Mouse (Mus musculus) intestine, embryonic 16.5 days (tissue): Measurements from ENCODE around the gene Stx5a. TPM values are rescaled to one million over a fixed set of nuclear protein-coding genes. Genes with fewer than 3 reads are reported as not detected.

Experiments
- ATAC-seq: fragments of 200-750 bp; cut with Nextera tagmentation; 2 replicates; pipeline ENCODE4 v1.8.0; 2017; ENCODE audit warnings: moderate TSS enrichment, moderate library complexity
- H3K27ac ChIP-seq: fragments of 300-500 bp; sonication (generic); 2 replicates; pipeline ENCODE4 v1.5.1; 2014; ENCODE audit warnings: mild to moderate bottlenecking, low read length
- H3K27me3 ChIP-seq: fragments of 300-500 bp; sonication (generic); replicated peaks from 2 replicates; pipeline ENCODE4 v1.6.1; 2014; ENCODE audit warnings: low read length, control low read depth, mixed read lengths; ENCODE audit not compliant: control insufficient read depth, insufficient read depth
- H3K36me3 ChIP-seq: fragments of 300-500 bp; sonication (generic); 2 replicates; pipeline ENCODE4 v1.6.1; 2014; ENCODE audit warnings: low read length, control low read depth; ENCODE audit not compliant: control insufficient read depth, insufficient read depth
- H3K4me1 ChIP-seq: fragments of 300-500 bp; sonication (generic); 2 replicates; pipeline ENCODE4 v1.6.1; 2014; ENCODE audit warnings: low read length, control low read depth, mixed read lengths; ENCODE audit not compliant: control insufficient read depth, insufficient read depth
- H3K4me2 ChIP-seq: fragments of 300-500 bp; sonication (generic); 2 replicates; pipeline ENCODE4 v1.6.1; 2014; ENCODE audit warnings: low read depth, low read length, control low read depth
- H3K4me3 ChIP-seq: fragments of 300-500 bp; sonication (generic); 2 replicates; pipeline ENCODE4 v1.5.1; 2014; ENCODE audit warnings: mild to moderate bottlenecking, low read length
- H3K9ac ChIP-seq: fragments of 300-500 bp; sonication (generic); 2 replicates; pipeline ENCODE4 v1.6.1; 2014; ENCODE audit warnings: low read depth, low read length
- H3K9me3 ChIP-seq: fragments of 300-500 bp; sonication (generic); 2 replicates; pipeline ENCODE4 v1.6.1; 2016; ENCODE audit warnings: low read length, control low read depth; ENCODE audit not compliant: control insufficient read depth
- WGBS: fragments of 180-500 bp; shearing (Covaris S2); extraction: QIAGEN DNeasy Blood & Tissue Kit; methylation state at CpG from one replicate; pipeline ENCODE4 v1.1.7; 2014; 5-methylcytosine and 5-hydroxymethylcytosine counted together
- microRNA-seq: library from miRNA; unstranded; fragments of <30 nt; microRNA quantifications from one replicate; pipeline ENCODE4, GENCODE M21; 2016
- polyA plus RNA-seq: library from polyadenylated mRNA; unstranded; fragments of >200 nt; fragmentation: Nextera tagmentation; extraction: Ambion mirVana; gene quantifications from 2 replicates; pipeline ENCODE4 v1.2.1, GENCODE M21; 2015

Gene Stx5a
- polyA plus RNA-seq, 1 experiment from 2014 or later, result 124 TPM

- peak within 1 kb of the TSS; percentile 74 for H3K4me2 ChIP-seq
- H3K9me3 ChIP-seq, result no peaks in the 10 kb centered on the region
- peak within 1 kb of the TSS; percentile 72 for H3K9ac ChIP-seq
- peak; percentile 97 for ATAC-seq
- peaks cover 3% of the 10 kb centered on the region; the same call in 1 of the 2 replicates for H3K36me3 ChIP-seq
- H3K4me1 ChIP-seq, result peaks cover 10% of the 10 kb centered on the region
- peak within 1 kb of the TSS; percentile 88 for H3K27ac ChIP-seq
- H3K27me3 ChIP-seq, result no peaks in the 10 kb centered on the region
- WGBS, result under 1% methylated on average over 30 of the region's 30 CpGs
- peak within 1 kb of the TSS; percentile 72 for H3K4me3 ChIP-seq
Observed at GRCm38 (mm10) chr19:8802130-8802821, 61.1 kb downstream of the Stx5a start, which contains the start of gene Zbtb3. Gene Zbtb3, plus strand, starts transcription at chr19:8802555.

- Histone ChIP-seq H3K27ac (no peak overlapping the region), H3K27me3 (no peaks in the 10 kb centered on the region), H3K4me3 (no peak overlapping the region), H3K9me3 (no peaks in the 10 kb centered on the region), H3K4me2 (peak overlapping the region; percentile 57; the same call in 1 of the 2 replicates), H3K9ac (no peak overlapping the region), H3K4me1 (peaks cover 6% of the 10 kb centered on the region; the same call in 1 of the 2 replicates), H3K36me3 (peaks cover 3% of the 10 kb centered on the region; the same call in 1 of the 2 replicates)
- ATAC-seq, result no peak
- 89% methylated on average over 9 of the region's 9 CpGs for WGBS
Observed at GRCm38 (mm10) chr19:8803204-8803780, 62.1 kb downstream of the Stx5a start.

GRCm38 (mm10) chr19:8803879-8804660 is 62.9 kb downstream of the Stx5a start:
- H3K27ac ChIP-seq, result no peak overlapping the region
- H3K4me2 ChIP-seq, result no peak overlapping the region
- no peak for ATAC-seq
- H3K9ac ChIP-seq, result no peak overlapping the region; the same call in 1 of the 2 replicates
- H3K36me3 ChIP-seq, result peaks cover 5% of the 10 kb centered on the region
- 90% methylated on average over 11 of the region's 11 CpGs for WGBS
- no peaks in the 10 kb centered on the region for H3K9me3 ChIP-seq
- H3K4me3 ChIP-seq, result no peak overlapping the region
- H3K27me3 ChIP-seq, result no peaks in the 10 kb centered on the region
- peaks cover 6% of the 10 kb centered on the region; the same call in 1 of the 2 replicates for H3K4me1 ChIP-seq

Small RNAs within 50 kb of the gene (microRNA-seq; reads per million reads assigned to microRNA genes)
- gene Mir6992, result not detected

Other genes with a start within 250 kb of the Stx5a start
- gene Slc22a8, start 150.2 kb upstream of the Stx5a start, polyA plus RNA-seq, result 0.04 and 0.05 TPM in 2 replicates
- gene Slc22a6, start 123.4 kb upstream of the Stx5a start, polyA plus RNA-seq, result not detected in 2 replicates
- 1.2 TPM in 2 replicates for gene Chrm1, start 77.6 kb upstream of the Stx5a start, polyA plus RNA-seq
- 211 and 225 TPM in 2 replicates for gene Slc3a2, start 18.0 kb upstream of the Stx5a start, polyA plus RNA-seq
- gene Wdr74, start 5.6 kb upstream of the Stx5a start, polyA plus RNA-seq, result 78.1 and 88.7 TPM in 2 replicates
- 0.91 and 1.6 TPM in 2 replicates for gene 1700092M07Rik, start 695 bp upstream of the Stx5a start, polyA plus RNA-seq
- gene Nxf1, start 15.7 kb downstream of the Stx5a start, polyA plus RNA-seq, result 133 and 137 TPM in 2 replicates
- 161 and 164 TPM in 2 replicates for gene Tmem223, start 29.6 kb downstream of the Stx5a start, polyA plus RNA-seq
- gene Tmem179b, start 33.1 kb downstream of the Stx5a start, polyA plus RNA-seq, result 110 and 120 TPM in 2 replicates
- gene Taf6l, start 45.0 kb downstream of the Stx5a start, polyA plus RNA-seq, result 24.0 and 25.0 TPM in 2 replicates
- gene Polr2g, start 57.2 kb downstream of the Stx5a start, polyA plus RNA-seq, result 130 and 138 TPM in 2 replicates
- 3.6 and 4.1 TPM in 2 replicates for gene Zbtb3, start 61.1 kb downstream of the Stx5a start, polyA plus RNA-seq
- 36.0 and 44.0 TPM in 2 replicates for gene Ttc9c, start 77.9 kb downstream of the Stx5a start, polyA plus RNA-seq
- gene Hnrnpul2, start 78.6 kb downstream of the Stx5a start, polyA plus RNA-seq, result 3.7 and 4.3 TPM in 2 replicates
- not detected in 2 replicates for gene AC129217.1, start 88.4 kb downstream of the Stx5a start, polyA plus RNA-seq
- 48.5 and 49.7 TPM in 2 replicates for gene Bscl2, start 96.1 kb downstream of the Stx5a start, polyA plus RNA-seq
- gene Gng3, start 97.8 kb downstream of the Stx5a start, polyA plus RNA-seq, result 13.3 and 14.3 TPM in 2 replicates
- gene Lrrn4cl, start 109.4 kb downstream of the Stx5a start, polyA plus RNA-seq, result 1.6 and 1.7 TPM in 2 replicates
- gene Ubxn1, start 130.1 kb downstream of the Stx5a start, polyA plus RNA-seq, result 158 and 170 TPM in 2 replicates
- gene Uqcc3, start 139.5 kb downstream of the Stx5a start, polyA plus RNA-seq, result 60.7 and 61.2 TPM in 2 replicates
- 60.7 and 74.8 TPM in 2 replicates for gene Lbhd1, start 142.3 kb downstream of the Stx5a start, polyA plus RNA-seq
- gene Gm49403, start 142.5 kb downstream of the Stx5a start, polyA plus RNA-seq, result not detected in 2 replicates
- 79.5 and 89.2 TPM in 2 replicates for gene 1810009A15Rik, start 147.4 kb downstream of the Stx5a start, polyA plus RNA-seq
- not detected in 2 replicates for gene Gm49416, start 147.5 kb downstream of the Stx5a start, polyA plus RNA-seq
- gene Ints5, start 151.6 kb downstream of the Stx5a start, polyA plus RNA-seq, result 39.2 and 40.9 TPM in 2 replicates
- gene Ganab, start 156.7 kb downstream of the Stx5a start, polyA plus RNA-seq, result 95.7 and 100 TPM in 2 replicates
- 44.0 and 45.4 TPM in 2 replicates for gene B3gat3, start 179.0 kb downstream of the Stx5a start, polyA plus RNA-seq
- gene Rom1, start 187.9 kb downstream of the Stx5a start, polyA plus RNA-seq, result 3.1 and 3.3 TPM in 2 replicates
- gene Eml3, start 188.1 kb downstream of the Stx5a start, polyA plus RNA-seq, result 22.6 and 23.5 TPM in 2 replicates
- gene Mta2, start 200.5 kb downstream of the Stx5a start, polyA plus RNA-seq, result 119 and 130 TPM in 2 replicates
- gene Tut1, start 212.4 kb downstream of the Stx5a start, polyA plus RNA-seq, result 30.1 and 31.7 TPM in 2 replicates
- 392 and 445 TPM in 2 replicates for gene Eef1g, start 225.6 kb downstream of the Stx5a start, polyA plus RNA-seq
- 16.5 and 20.8 TPM in 2 replicates for gene Ahnak, start 247.9 kb downstream of the Stx5a start, polyA plus RNA-seq